Mouse (Mus musculus): ENCODE data around the gene Shmt2.

Shmt2 gene

GRCm38 (mm10) chr10:127476541-127476940 lies 45.7 kb downstream of the Shmt2 start:
- in situ Hi-C loops (cut with MseI, MboI): no loop called here

DNA sequence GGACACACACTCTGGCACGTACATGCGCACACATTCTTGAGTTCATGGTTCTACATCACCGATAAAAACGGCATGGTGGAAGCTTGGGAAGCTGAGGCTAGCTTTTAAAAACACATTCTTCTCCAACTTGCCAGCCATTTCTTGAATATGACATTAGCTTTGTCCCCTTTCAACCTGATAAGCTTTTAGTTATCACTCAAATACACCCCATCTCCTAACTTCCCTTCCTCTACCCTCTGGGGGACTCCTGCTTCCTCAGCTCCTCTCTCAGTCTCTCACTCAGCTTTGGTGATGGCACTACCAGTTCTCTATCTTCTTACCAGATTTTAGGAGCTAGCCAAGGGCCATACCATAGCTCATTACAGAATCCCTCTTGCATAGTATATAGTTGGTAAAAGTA lies 47.1 kb downstream of the Shmt2 start:
- in situ Hi-C loops (cut with MseI, MboI): no loop called here

- in situ Hi-C loops (cut with MseI, MboI): no loop called here
Measured at GRCm38 (mm10) chr10:127472722-127473121, 49.5 kb downstream of the Shmt2 start.

GRCm38 (mm10) chr10:127471281-127471988 lies 50.8 kb downstream of the Shmt2 start:
- in situ Hi-C loops (cut with MseI, MboI): no loop called here

Data from mouse trophoblast stem cell (cell line).